Mouse (Mus musculus): ENCODE results near the gene Ermn. TPM values are rescaled to one million over a fixed set of nuclear protein-coding genes. Genes with fewer than 3 reads are reported as not detected.

Gene Ermn
- polyA plus RNA-seq, 1 experiment from 2014 or later: 1.2 TPM

GRCm38 (mm10) chr2:58029404-58029803 lies 23.3 kb downstream of the Ermn start:
- H3K27ac ChIP-seq: no peak overlapping the region
- H3K36me3 ChIP-seq (replicated peaks; ENCODE audit: control insufficient read depth, insufficient read depth): no peaks in the 10 kb centered on the region
- ATAC-seq (ENCODE audit: low FRiP score): 0 out of 2 replicates have a peak, but pooled peaks have one; percentile 37
- no peak overlapping the region for H3K4me3 ChIP-seq (replicated peaks; ENCODE audit: low read length)
- H3K27me3 ChIP-seq (ENCODE audit: control insufficient read depth, insufficient read depth, low read length): no peaks in the 10 kb centered on the region
- no peaks in the 10 kb centered on the region for H3K4me1 ChIP-seq (replicated peaks; ENCODE audit: control insufficient read depth, insufficient read depth, low read length)
- no peaks in the 10 kb centered on the region for H3K9me3 ChIP-seq (ENCODE audit: control insufficient read depth, low read length)
- 28% methylated on average over 7 of the region's 7 CpGs for WGBS
- H3K9ac ChIP-seq: no peak overlapping the region
- no peak overlapping the region for H3K4me2 ChIP-seq (replicated peaks)
- peak; percentile 89 for DNase-seq (ENCODE audit: low spot score)

- Histone ChIP-seq H3K4me2 (replicated peaks) (no peak overlapping the region), H3K27me3 (ENCODE audit: control insufficient read depth, insufficient read depth, low read length) (no peaks in the 10 kb centered on the region), H3K36me3 (replicated peaks; ENCODE audit: control insufficient read depth, insufficient read depth) (no peaks in the 10 kb centered on the region), H3K4me1 (replicated peaks; ENCODE audit: control insufficient read depth, insufficient read depth, low read length) (no peaks in the 10 kb centered on the region), H3K27ac (no peak overlapping the region), H3K9ac (no peak overlapping the region), H3K9me3 (ENCODE audit: control insufficient read depth, low read length) (no peaks in the 10 kb centered on the region), H3K4me3 (replicated peaks; ENCODE audit: low read length) (no peak overlapping the region)
- no peak for DNase-seq (ENCODE audit: low spot score)
- no peak for ATAC-seq (ENCODE audit: low FRiP score)
- WGBS: 86% methylated on average over 5 of the region's 5 CpGs
Observed at GRCm38 (mm10) chr2:58026740-58027139, 25.9 kb downstream of the Ermn start.

GRCm38 (mm10) chr2:58023556-58023955 lies 29.1 kb downstream of the Ermn start:
- H3K9ac ChIP-seq: no peak overlapping the region
- no peak for ATAC-seq (ENCODE audit: low FRiP score)
- WGBS: 90% methylated on average over 6 of the region's 6 CpGs
- no peak overlapping the region for H3K4me2 ChIP-seq (replicated peaks)
- no peaks in the 10 kb centered on the region for H3K27me3 ChIP-seq (ENCODE audit: control insufficient read depth, insufficient read depth, low read length)
- no peak overlapping the region for H3K4me3 ChIP-seq (replicated peaks; ENCODE audit: low read length)
- no peaks in the 10 kb centered on the region for H3K36me3 ChIP-seq (replicated peaks; ENCODE audit: control insufficient read depth, insufficient read depth)
- no peak for DNase-seq (ENCODE audit: low spot score)
- no peaks in the 10 kb centered on the region for H3K9me3 ChIP-seq (ENCODE audit: control insufficient read depth, low read length)
- H3K4me1 ChIP-seq (replicated peaks; ENCODE audit: control insufficient read depth, insufficient read depth, low read length): no peaks in the 10 kb centered on the region
- no peak overlapping the region for H3K27ac ChIP-seq

GRCm38 (mm10) chr2:58007081-58007480 lies 45.6 kb downstream of the Ermn start:
- Histone ChIP-seq H3K4me3 (replicated peaks; ENCODE audit: low read length) (no peak overlapping the region), H3K9ac (no peak overlapping the region), H3K27ac (no peak overlapping the region), H3K9me3 (ENCODE audit: control insufficient read depth, low read length) (no peaks in the 10 kb centered on the region), H3K4me2 (replicated peaks) (no peak overlapping the region), H3K36me3 (replicated peaks; ENCODE audit: control insufficient read depth, insufficient read depth) (no peaks in the 10 kb centered on the region), H3K27me3 (ENCODE audit: control insufficient read depth, insufficient read depth, low read length) (no peaks in the 10 kb centered on the region), H3K4me1 (replicated peaks; ENCODE audit: control insufficient read depth, insufficient read depth, low read length) (no peaks in the 10 kb centered on the region)
- ATAC-seq (ENCODE audit: low FRiP score) (no peak), DNase-seq (ENCODE audit: low spot score) (no peak)
- WGBS: 94% methylated on average over 5 of the region's 5 CpGs

GRCm38 (mm10) chr2:58001497-58001896 lies 51.2 kb downstream of the Ermn start:
- ATAC-seq (ENCODE audit: low FRiP score) (no peak), DNase-seq (ENCODE audit: low spot score) (no peak)
- Histone ChIP-seq H3K27me3 (ENCODE audit: control insufficient read depth, insufficient read depth, low read length) (no peaks in the 10 kb centered on the region), H3K9ac (no peak overlapping the region), H3K4me1 (replicated peaks; ENCODE audit: control insufficient read depth, insufficient read depth, low read length) (no peaks in the 10 kb centered on the region), H3K4me3 (replicated peaks; ENCODE audit: low read length) (no peak overlapping the region), H3K9me3 (ENCODE audit: control insufficient read depth, low read length) (no peaks in the 10 kb centered on the region), H3K36me3 (replicated peaks; ENCODE audit: control insufficient read depth, insufficient read depth) (no peaks in the 10 kb centered on the region), H3K27ac (no peak overlapping the region), H3K4me2 (replicated peaks) (no peak overlapping the region)
- WGBS: 88% methylated on average over 3 of the region's 3 CpGs

- Histone ChIP-seq H3K9me3 (ENCODE audit: control insufficient read depth, low read length) (no peaks in the 10 kb centered on the region), H3K27ac (no peak within 1 kb of the TSS), H3K4me2 (replicated peaks) (no peak within 1 kb of the TSS), H3K4me1 (replicated peaks; ENCODE audit: control insufficient read depth, insufficient read depth, low read length) (no peaks in the 10 kb centered on the region), H3K9ac (no peak within 1 kb of the TSS), H3K4me3 (replicated peaks; ENCODE audit: low read length) (no peak within 1 kb of the TSS), H3K36me3 (replicated peaks; ENCODE audit: control insufficient read depth, insufficient read depth) (no peaks in the 10 kb centered on the region), H3K27me3 (ENCODE audit: control insufficient read depth, insufficient read depth, low read length) (no peaks in the 10 kb centered on the region)
- DNase-seq (ENCODE audit: low spot score): no peak
- 69% methylated on average over 12 of the region's 12 CpGs for WGBS
- no peak for ATAC-seq (ENCODE audit: low FRiP score)
Observed at GRCm38 (mm10) chr2:57997752-57998430, 54.8 kb downstream of the Ermn start, which contains the start of gene Galnt5. Gene Galnt5, plus strand, starts transcription at chr2:57997884.

Other genes with a start within 250 kb of the Ermn start
- gene Galnt5, start 55.0 kb downstream of the Ermn start, polyA plus RNA-seq (2014; fragmentation: Nextera tagmentation; extraction: Ambion mirVana): 0.07 and 0.18 TPM in 2 replicates
- 0.34 TPM in 1 of 2 replicates, not detected in the other for gene Cytip, start 142.7 kb upstream of the Ermn start, polyA plus RNA-seq (2014; fragmentation: Nextera tagmentation; extraction: Ambion mirVana)

Data from hindbrain, embryonic 14.5 days (tissue).